Mouse (Mus musculus) gastrocnemius, postnatal 4 days (tissue): ENCODE data around the gene Pcolce. TPM values are rescaled to one million over a fixed set of nuclear protein-coding genes. Genes with fewer than 3 reads are reported as not detected.

Experiments
- total RNA-seq, 2 experiments: library from RNA; stranded (reverse); gene quantifications; 2 replicates each; pipeline ENCODE4 v1.2.3; 2021

Gene Pcolce
- total RNA-seq, 2 experiments from 2014 or later: 362 to 399 TPM

Other genes with a start within 250 kb of the Pcolce start
- gene Zan, start 136.7 kb downstream of the Pcolce start, total RNA-seq: under 1 TPM; 0.18 to 0.56 TPM
- 10 to 100 TPM; 19.8 to 22.6 TPM for gene Pop7, start 111.3 kb downstream of the Pcolce start, total RNA-seq
- gene Gigyf1, start 95.2 kb downstream of the Pcolce start, total RNA-seq: 10 to 100 TPM; 27.5 to 30.7 TPM
- not detected for gene Epo, start 80.5 kb downstream of the Pcolce start, total RNA-seq
- 100 to 1,000 TPM; 483 to 529 TPM for gene Gnb2, start 80.3 kb downstream of the Pcolce start, total RNA-seq
- not detected for gene Actl6b, start 60.3 kb downstream of the Pcolce start, total RNA-seq
- gene Tfr2, start 43.9 kb downstream of the Pcolce start, total RNA-seq: under 1 TPM; 0.29 to 0.31 TPM
- gene Mospd3, start 12.7 kb downstream of the Pcolce start, total RNA-seq: 10 to 100 TPM; 31.1 to 35.3 TPM
- under 1 TPM; 0.74 to 0.80 TPM for gene Fbxo24, start 15.2 kb upstream of the Pcolce start, total RNA-seq
- gene Lrch4, start 15.3 kb upstream of the Pcolce start, total RNA-seq: 10 to 100 TPM; 19.2 to 23.0 TPM
- gene Gm20605, start 15.4 kb upstream of the Pcolce start, total RNA-seq: 10 to 100 TPM in 1 of 2 experiments, 1 to 10 TPM in 1; 8.6 to 11.0 TPM
- 1 to 10 TPM; 3.2 to 3.8 TPM for gene Sap25, start 27.6 kb upstream of the Pcolce start, total RNA-seq
- gene Irs3, start 31.9 kb upstream of the Pcolce start, total RNA-seq: 1 to 10 TPM in 1 of 2 experiments, under 1 TPM in 1; 0.59 to 1.2 TPM
- gene Agfg2, start 70.9 kb upstream of the Pcolce start, total RNA-seq: 1 to 10 TPM; 7.8 to 7.9 TPM
- gene Nyap1, start 127.8 kb upstream of the Pcolce start, total RNA-seq: 1 to 10 TPM in 1 of 2 experiments, under 1 TPM in 1; 0.73 to 1.2 TPM
- gene Tsc22d4, start 131.9 kb upstream of the Pcolce start, total RNA-seq: 100 to 1,000 TPM; 162 to 187 TPM
- gene Ppp1r35, start 165.1 kb upstream of the Pcolce start, total RNA-seq: 10 to 100 TPM; 14.5 to 15.8 TPM
- gene Mepce, start 173.9 kb upstream of the Pcolce start, total RNA-seq: 10 to 100 TPM; 25.0 to 34.2 TPM
- 1 to 10 TPM; 4.3 to 5.6 TPM for gene Zcwpw1, start 174.0 kb upstream of the Pcolce start, total RNA-seq
- gene Pilra, start 222.5 kb upstream of the Pcolce start, total RNA-seq: 1 to 10 TPM; 1.7 to 2.4 TPM
- gene Pilrb1, start 244.3 kb upstream of the Pcolce start, total RNA-seq: under 1 TPM; 0.59 to 0.98 TPM